Mouse (Mus musculus): ENCODE results near the gene Ceacam19.

- TF ChIP-seq CTCF (IDR thresholded peaks at IDR 0.05; ENCODE audit: extremely low read depth, insufficient read length, insufficient replicate concordance, low read depth, low read length): peak; percentile 18; the same call in 1 of the 2 replicates
- TF ChIP-seq POLR2A (IDR thresholded peaks at IDR 0.05; ENCODE audit: low read depth, low read length): no peak
These were observed 53.7 kb downstream of the Ceacam19 start for GRCm38 (mm10) chr7:19834055-19834454.
